Mouse (Mus musculus): ENCODE results near the gene Epsti1.
A peak's percentile ranks its signal among the peaks of the same experiment; 100 is the strongest.

Gene Epsti1

GRCm38 (mm10) chr14:77923076-77923865, 19.2 kb downstream of the Epsti1 start:
- no peak for DNase-seq

- no peak for DNase-seq
Observed at GRCm38 (mm10) chr14:77925414-77925813, 21.4 kb downstream of the Epsti1 start.

DNA sequence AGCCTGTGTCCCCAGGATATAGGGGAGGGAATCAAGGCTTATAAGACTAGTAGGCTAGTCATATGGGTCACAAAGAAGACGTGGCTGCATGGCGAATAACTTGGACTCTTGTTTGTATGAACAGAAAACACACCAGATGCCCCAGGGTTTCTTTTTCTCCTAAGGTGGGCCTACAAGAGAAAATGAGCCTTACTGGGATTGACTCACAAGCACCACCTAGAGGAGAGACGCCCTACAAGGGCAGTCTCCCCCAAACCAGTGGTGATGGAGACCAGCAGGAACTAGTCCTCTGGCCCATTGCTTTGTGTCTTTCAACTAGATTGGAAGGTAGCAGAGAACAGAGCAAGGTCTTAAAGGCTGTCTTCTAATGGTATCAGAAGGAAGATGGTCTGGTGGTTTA, 22.7 kb downstream of the Epsti1 start:
- DNase-seq = peak; percentile 25 to 26

DNA sequence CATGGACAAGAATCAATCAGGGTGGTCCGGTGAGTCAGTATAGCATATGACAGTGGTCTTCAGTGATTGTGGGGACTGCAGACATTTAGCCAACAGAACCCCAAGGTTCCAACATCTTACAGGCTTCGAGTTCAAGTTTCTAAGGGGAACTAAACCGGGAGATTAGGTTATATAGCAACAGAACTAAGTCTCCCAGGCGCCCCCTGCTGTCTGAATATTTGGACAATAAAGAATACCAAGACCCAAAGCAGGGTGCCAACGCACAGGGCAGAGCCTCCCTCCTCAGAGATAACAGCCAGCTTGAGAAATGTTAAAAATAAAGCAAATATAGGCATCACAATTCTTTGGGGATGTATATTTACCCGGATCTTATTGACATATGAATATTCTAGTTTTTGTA, 24.0 kb downstream of the Epsti1 start:
- DNase-seq = peak; percentile 83 to 85

DNA sequence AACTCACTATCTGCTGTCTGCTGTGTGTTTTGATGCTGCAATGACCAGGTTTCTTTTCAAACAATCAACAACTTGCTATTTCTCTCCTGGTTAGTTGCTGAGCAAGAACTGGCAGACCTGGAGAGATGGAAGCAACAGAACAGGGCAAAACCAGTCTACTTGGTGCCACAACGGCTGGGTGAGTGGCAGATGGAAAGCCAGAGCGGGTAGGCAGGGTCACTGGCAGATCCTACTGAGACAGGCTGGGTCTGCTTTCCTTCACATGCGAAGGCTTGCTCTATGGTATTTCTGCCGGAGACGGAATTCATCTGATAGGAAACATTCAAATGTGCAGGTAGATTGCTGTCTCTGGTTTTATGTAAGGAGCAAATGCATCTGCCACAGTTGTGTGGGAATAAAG, 24.6 kb downstream of the Epsti1 start:
- no peak for DNase-seq

DNA sequence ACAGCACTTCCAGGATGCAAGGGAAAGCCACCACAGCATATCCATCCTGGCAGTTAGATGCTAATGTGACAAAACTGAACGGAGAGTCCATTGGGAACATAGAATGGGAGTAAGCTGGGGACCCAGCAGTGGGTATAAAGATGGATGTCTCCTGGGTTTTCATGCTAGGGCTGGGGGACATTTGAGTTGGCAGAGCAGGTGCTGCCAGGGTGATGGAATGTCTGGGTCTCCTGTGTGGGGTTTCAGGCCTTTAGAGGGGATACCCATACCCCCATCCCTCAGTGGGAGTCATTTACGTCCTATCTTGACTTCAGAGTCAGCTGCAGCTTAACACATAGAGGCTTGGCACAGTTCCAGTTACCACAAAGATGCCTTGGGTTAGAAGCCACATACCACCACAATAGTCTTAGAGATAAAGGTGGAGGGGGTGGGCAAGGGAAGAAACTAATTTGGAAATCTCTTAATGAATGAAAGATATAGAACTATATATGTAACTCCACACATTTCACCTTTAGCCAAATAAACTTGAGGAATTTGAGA, 25.2 kb downstream of the Epsti1 start:
- DNase-seq = no peak

DNA sequence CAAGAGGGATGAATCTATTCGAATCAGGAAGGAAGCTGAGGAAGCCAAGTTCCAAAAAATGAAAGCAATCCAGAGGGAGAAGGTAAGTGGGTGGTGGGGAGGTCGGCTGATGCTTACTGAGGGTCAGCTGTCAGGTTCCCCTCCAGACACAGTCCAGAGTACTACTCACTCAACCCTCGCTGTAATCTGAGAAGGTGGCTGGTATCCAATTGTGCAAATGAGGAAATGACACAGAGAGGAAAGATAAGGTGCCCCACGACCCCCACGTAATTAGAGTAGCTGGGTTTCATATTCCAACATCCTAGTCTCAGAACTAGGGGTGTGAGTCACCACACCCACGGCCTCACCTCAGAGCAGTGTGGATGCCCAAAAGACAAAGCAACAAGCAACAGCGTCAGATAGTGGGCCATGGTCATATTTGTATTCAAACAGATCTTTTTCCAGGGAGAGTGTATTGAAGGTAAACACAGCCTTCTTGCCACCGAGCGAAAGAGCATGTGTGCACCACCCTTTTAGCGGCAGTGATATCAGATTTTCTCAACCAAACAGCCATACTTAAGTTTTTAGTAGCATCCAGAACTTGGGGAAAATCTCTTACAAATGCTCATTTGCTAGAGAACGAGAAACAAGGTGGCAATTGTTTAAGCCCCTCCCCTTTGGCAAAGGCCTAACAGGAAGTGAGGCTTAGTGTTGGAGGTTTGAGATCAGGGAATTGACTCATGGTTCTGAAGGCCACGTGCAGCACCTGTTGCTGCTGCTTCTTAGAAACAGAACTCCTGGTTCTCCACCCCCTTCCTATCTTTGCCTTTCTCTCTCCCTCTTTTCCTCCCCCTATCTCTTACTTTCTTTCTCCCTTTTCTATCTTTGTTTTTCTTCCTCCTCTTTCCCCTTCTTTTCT, 28.4 kb downstream of the Epsti1 start:
- DNase-seq = no peak

DNA sequence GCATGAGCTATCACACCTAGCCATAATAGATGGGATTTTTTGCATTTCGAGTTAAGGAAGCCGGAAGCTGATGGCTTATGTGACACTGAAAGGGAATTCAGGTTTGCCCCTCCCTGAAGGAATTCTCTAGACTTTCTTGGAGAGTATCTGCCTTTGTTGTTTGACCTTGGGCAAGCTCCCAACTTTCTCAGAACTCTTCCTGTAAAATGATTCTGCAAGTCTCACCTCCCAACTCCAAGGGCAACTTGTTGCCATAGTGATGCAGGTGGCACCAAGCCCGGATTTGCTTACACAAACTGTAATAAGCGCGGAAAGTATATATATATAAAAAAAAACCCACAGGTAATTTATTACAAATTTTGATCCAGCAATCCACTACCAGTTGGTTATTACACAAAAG, 29.2 kb downstream of the Epsti1 start:
- no peak for DNase-seq

DNA sequence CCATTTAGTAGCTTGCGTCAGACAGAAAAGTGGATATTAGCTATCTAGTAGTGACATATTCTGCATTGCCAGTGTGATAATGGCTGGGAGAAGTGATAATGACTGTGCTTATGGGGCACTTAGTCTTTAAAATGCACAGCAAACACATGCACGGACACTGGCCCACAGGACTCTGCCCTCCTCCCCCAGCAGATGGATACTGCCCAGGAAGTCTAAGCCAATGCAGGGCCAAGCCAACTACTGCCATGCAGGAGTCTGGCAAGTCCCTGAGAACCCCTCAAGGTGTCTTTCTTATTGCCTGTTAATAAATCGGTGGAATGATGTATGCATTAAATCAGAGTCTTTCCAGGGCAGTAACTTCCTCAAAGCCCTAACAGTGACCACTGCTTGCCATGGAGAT, 30.4 kb downstream of the Epsti1 start:
- DNase-seq = no peak

GRCm38 (mm10) chr14:77941105-77941504, 37.1 kb downstream of the Epsti1 start:
- DNase-seq = no peak

- DNase-seq = no peak
Observed at GRCm38 (mm10) chr14:77942235-77942634, 38.2 kb downstream of the Epsti1 start.

DNA sequence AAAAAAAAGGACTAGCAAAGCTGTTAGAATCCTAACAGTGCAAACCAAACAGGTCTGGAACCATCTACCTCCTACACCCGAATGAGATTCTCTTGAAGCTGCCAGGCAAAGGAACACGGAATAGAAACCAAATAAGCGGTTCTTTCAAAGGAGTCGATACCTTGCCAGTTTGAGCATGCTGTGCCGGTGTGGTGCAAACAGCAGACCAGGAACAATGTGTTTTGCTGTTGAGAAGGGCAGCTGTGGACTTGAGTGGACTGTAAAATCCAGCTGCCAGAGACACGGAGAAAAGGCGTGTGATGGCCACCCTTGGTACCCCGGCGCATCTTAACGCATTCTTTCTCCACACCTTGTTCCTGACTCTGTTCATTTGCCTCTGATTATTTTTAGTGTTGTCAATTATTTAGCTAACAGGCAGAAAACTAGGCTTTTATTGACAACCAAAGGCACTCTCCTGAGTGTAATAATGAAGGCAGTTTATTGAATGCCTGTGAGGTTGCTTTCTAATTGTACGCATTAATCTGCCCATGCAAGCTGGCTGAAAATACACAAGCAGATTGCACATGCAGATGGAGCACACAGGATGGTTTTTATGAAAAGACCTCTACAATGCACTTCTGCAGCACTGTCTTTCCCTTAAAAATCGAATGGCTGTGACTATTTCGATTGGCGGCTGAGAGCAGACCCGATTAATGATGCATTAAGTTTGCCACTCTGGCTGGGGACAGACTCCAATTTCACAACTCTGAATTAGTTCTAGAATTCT, 38.9 kb downstream of the Epsti1 start:
- DNase-seq = no peak

GRCm38 (mm10) chr14:77961741-77962140, 57.7 kb downstream of the Epsti1 start:
- no peak for DNase-seq

- DNase-seq = no peak
Observed at GRCm38 (mm10) chr14:77963525-77963924, 59.5 kb downstream of the Epsti1 start.

GRCm38 (mm10) chr14:77971355-77971754, 67.3 kb downstream of the Epsti1 start:
- no peak for DNase-seq

- DNase-seq = no peak
Observed at GRCm38 (mm10) chr14:77974221-77974620, 70.2 kb downstream of the Epsti1 start.

- no peak for DNase-seq
Observed at GRCm38 (mm10) chr14:77975702-77976101, 71.7 kb downstream of the Epsti1 start.

DNA sequence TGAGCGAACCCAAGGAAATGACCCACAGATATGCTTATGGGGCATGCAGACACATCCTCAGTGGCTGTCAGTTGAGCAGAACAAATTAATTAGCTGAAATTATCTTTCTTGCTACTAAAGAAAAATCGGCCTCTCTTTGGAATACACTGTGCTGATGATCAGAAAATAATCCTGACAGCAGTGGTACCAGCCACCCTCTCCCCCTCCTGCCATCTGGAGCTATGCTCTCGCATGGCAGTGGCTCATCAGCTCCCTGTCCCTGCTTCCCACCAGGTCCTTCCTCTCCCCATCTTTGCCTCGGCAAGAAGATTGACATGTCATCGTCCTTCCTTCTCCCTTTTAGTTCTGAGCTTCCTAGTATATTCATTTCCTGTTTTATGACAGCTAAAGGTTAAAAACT, 77.5 kb downstream of the Epsti1 start:
- DNase-seq = no peak

GRCm38 (mm10) chr14:77997731-77998130, 93.7 kb downstream of the Epsti1 start:
- no peak for DNase-seq

DNA sequence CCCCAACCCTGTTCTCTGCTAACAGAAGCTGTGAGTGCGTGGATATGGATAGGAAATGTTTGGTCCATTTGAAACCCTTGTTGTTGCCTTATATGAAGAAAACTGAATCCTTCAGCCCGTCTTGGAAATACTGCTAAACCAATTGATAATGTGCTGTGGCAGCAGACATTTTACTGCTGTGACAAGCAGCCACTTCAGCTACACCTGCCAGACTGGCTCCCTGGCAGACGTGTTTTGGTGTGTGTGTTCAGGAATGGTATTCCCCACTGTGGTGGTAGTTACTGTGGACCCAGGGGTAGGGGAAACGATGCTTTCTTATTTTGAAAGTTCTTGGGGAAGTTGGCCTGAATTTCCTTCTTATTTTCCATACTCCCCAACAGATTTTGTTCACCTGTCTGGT, 100.4 kb downstream of the Epsti1 start:
- no peak for DNase-seq

DNA sequence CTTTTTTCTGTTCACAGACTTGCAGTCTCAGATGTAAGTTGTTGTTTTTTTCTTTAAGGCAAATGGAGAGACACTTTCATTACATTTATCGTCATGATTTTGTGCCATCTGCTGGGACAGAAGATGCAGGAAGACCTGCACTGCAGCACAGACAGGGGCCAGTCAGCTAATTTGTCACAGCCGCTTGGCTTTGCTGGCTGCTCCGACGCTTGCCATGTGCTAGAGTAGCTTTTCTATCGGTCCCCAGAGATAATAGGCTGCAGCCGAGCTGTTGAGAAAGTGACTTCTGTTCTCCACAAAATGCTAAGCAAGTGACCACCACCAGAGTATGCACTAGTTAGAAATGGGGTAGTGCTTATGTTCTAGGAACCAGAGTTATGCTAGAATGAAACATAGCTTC, 104.0 kb downstream of the Epsti1 start:
- DNase-seq = no peak

GRCm38 (mm10) chr14:78011808-78012207, 107.8 kb downstream of the Epsti1 start:
- no peak for DNase-seq
